Mouse (Mus musculus) stomach, embryonic 14.5 days (tissue): ENCODE measurements around the gene Eif1. TPM values are rescaled to one million over a fixed set of nuclear protein-coding genes. Genes with fewer than 3 reads are reported as not detected.

ENCODE experiments used
- ATAC-seq: fragments of 200-750 bp; cut with Nextera tagmentation; 2 replicates; pipeline ENCODE4 v1.8.0; 2017; ENCODE audit warnings: low read depth, moderate TSS enrichment; ENCODE audit not compliant: insufficient number of reproducible peaks, insufficient read depth, low FRiP score
- H3K27ac ChIP-seq: fragments of 300-500 bp; sonication (generic); 2 replicates; pipeline ENCODE4 v1.5.1; 2014; ENCODE audit warnings: mild to moderate bottlenecking, low read length, moderate library complexity, mixed read lengths
- H3K27me3 ChIP-seq: fragments of 300-500 bp; sonication (generic); 2 replicates; pipeline ENCODE4 v1.6.1; 2014; ENCODE audit warnings: low read length, control low read depth, mixed read lengths; ENCODE audit not compliant: control insufficient read depth, insufficient read depth
- H3K36me3 ChIP-seq: fragments of 300-500 bp; sonication (generic); 2 replicates; pipeline ENCODE4 v1.6.1; 2014; ENCODE audit warnings: mild to moderate bottlenecking, control low read depth, low read length, moderate library complexity, mixed read lengths; ENCODE audit not compliant: control insufficient read depth, insufficient read depth
- H3K4me1 ChIP-seq: fragments of 300-500 bp; sonication (generic); 2 replicates; pipeline ENCODE4 v1.6.1; 2014; ENCODE audit warnings: low read length, control low read depth, mixed read lengths; ENCODE audit not compliant: control insufficient read depth, insufficient read depth
- H3K4me2 ChIP-seq: fragments of 300-500 bp; sonication (generic); replicated peaks from 2 replicates; pipeline ENCODE4 v1.6.1; 2014; ENCODE audit warnings: low read depth, low read length, control low read depth
- H3K4me3 ChIP-seq: fragments of 300-500 bp; sonication (generic); 2 replicates; pipeline ENCODE4 v1.5.1; 2014; ENCODE audit warnings: low read depth, low read length, control low read depth
- H3K9ac ChIP-seq: fragments of 300-500 bp; sonication (generic); replicated peaks from 2 replicates; pipeline ENCODE4 v1.6.1; 2014; ENCODE audit warnings: low read depth, mild to moderate bottlenecking, control low read depth, low read length, moderate library complexity, mixed read lengths
- H3K9me3 ChIP-seq: fragments of 300-500 bp; sonication (generic); 2 replicates; pipeline ENCODE4 v1.6.1; 2016; ENCODE audit warnings: low read depth, low read length, control low read depth; ENCODE audit not compliant: control insufficient read depth
- WGBS: fragments of 180-500 bp; shearing (Covaris S2); extraction: QIAGEN DNeasy Blood & Tissue Kit; methylation state at CpG from one replicate; pipeline ENCODE4 v1.1.7; 2014; 5-methylcytosine and 5-hydroxymethylcytosine counted together
- polyA plus RNA-seq: library from polyadenylated mRNA; unstranded; fragments of >200 nt; fragmentation: Nextera tagmentation; extraction: Ambion mirVana; gene quantifications from 2 replicates; pipeline ENCODE4 v1.2.1, GENCODE M21; 2014

Eif1 gene
- polyA plus RNA-seq, 1 experiment from 2014 or later: 2,105 TPM

GRCm38 (mm10) chr11:100362209-100362978 lies 42.7 kb downstream of the Eif1 start:
- H3K9ac ChIP-seq: no peak overlapping the region
- no peak overlapping the region for H3K27ac ChIP-seq
- 14% methylated on average over 8 of the region's 8 CpGs for WGBS
- H3K27me3 ChIP-seq: no peaks in the 10 kb centered on the region
- no peak overlapping the region for H3K4me3 ChIP-seq
- no peaks in the 10 kb centered on the region for H3K4me1 ChIP-seq
- no peak for ATAC-seq
- no peaks in the 10 kb centered on the region for H3K36me3 ChIP-seq
- no peak overlapping the region for H3K4me2 ChIP-seq
- no peaks in the 10 kb centered on the region for H3K9me3 ChIP-seq

- Histone ChIP-seq H3K9ac (no peak overlapping the region), H3K27me3 (no peaks in the 10 kb centered on the region), H3K4me3 (no peak overlapping the region), H3K4me2 (no peak overlapping the region), H3K9me3 (no peaks in the 10 kb centered on the region), H3K36me3 (no peaks in the 10 kb centered on the region), H3K4me1 (no peaks in the 10 kb centered on the region), H3K27ac (no peak overlapping the region)
- ATAC-seq: 0 out of 2 replicates have a peak, but pooled peaks have one; percentile 29
- 19% methylated on average over 12 of the region's 12 CpGs for WGBS
Observed at GRCm38 (mm10) chr11:100362979-100363562, 43.4 kb downstream of the Eif1 start.

- 56% methylated on average over 7 of the region's 7 CpGs for WGBS
Observed at GRCm38 (mm10) chr11:100369145-100369544, 49.5 kb downstream of the Eif1 start.

GRCm38 (mm10) chr11:100369822-100370221 lies 50.1 kb downstream of the Eif1 start:
- 76% methylated on average over 8 of the region's 8 CpGs for WGBS
- H3K36me3 ChIP-seq: peaks cover 42% of the 10 kb centered on the region
- ATAC-seq: no peak
- H3K4me1 ChIP-seq: no peaks in the 10 kb centered on the region
- H3K9me3 ChIP-seq: no peaks in the 10 kb centered on the region
- no peak overlapping the region for H3K4me2 ChIP-seq
- H3K9ac ChIP-seq: no peak overlapping the region
- no peak overlapping the region for H3K27ac ChIP-seq
- no peaks in the 10 kb centered on the region for H3K27me3 ChIP-seq
- H3K4me3 ChIP-seq: no peak overlapping the region

More at GRCm38 (mm10) chr11:100369145-100369544, 49.5 kb downstream of the Eif1 start:
- ATAC-seq: no peak
- Histone ChIP-seq H3K4me2 (no peak overlapping the region), H3K9ac (no peak overlapping the region), H3K27me3 (no peaks in the 10 kb centered on the region), H3K4me1 (no peaks in the 10 kb centered on the region), H3K4me3 (no peak overlapping the region), H3K27ac (no peak overlapping the region), H3K36me3 (peaks cover 37% of the 10 kb centered on the region), H3K9me3 (no peaks in the 10 kb centered on the region)

Other genes with a start within 250 kb of the Eif1 start
- not detected in 2 replicates for gene Krt32, start 231.7 kb upstream of the Eif1 start, polyA plus RNA-seq
- gene Krt35, start 223.6 kb upstream of the Eif1 start, polyA plus RNA-seq: not detected in 2 replicates
- gene Krt36, start 214.3 kb upstream of the Eif1 start, polyA plus RNA-seq: 0.29 and 0.35 TPM in 2 replicates
- 76.1 and 140 TPM in 2 replicates for gene Krt13, start 198.3 kb upstream of the Eif1 start, polyA plus RNA-seq
- gene Krt15, start 184.0 kb upstream of the Eif1 start, polyA plus RNA-seq: 215 and 241 TPM in 2 replicates
- gene Krt19, start 171.2 kb upstream of the Eif1 start, polyA plus RNA-seq: 387 and 441 TPM in 2 replicates
- gene Krt9, start 126.6 kb upstream of the Eif1 start, polyA plus RNA-seq: not detected in 2 replicates
- 4.8 and 5.0 TPM in 2 replicates for gene Krt14, start 112.3 kb upstream of the Eif1 start, polyA plus RNA-seq
- gene Krt16, start 71.0 kb upstream of the Eif1 start, polyA plus RNA-seq: 0.22 and 0.38 TPM in 2 replicates
- 26.7 and 30.7 TPM in 2 replicates for gene Krt17, start 58.9 kb upstream of the Eif1 start, polyA plus RNA-seq
- gene Krt42, start 50.0 kb upstream of the Eif1 start, polyA plus RNA-seq: not detected in 2 replicates
- gene Gast, start 14.5 kb downstream of the Eif1 start, polyA plus RNA-seq: 6.9 and 13.2 TPM in 2 replicates
- gene Hap1, start 36.2 kb downstream of the Eif1 start, polyA plus RNA-seq: 10.8 and 12.3 TPM in 2 replicates
- 131 and 139 TPM in 2 replicates for gene Jup, start 77.9 kb downstream of the Eif1 start, polyA plus RNA-seq
- gene P3h4, start 95.0 kb downstream of the Eif1 start, polyA plus RNA-seq: 68.0 and 68.9 TPM in 2 replicates
- 106 and 108 TPM in 2 replicates for gene Fkbp10, start 95.8 kb downstream of the Eif1 start, polyA plus RNA-seq
- gene Nt5c3b, start 121.9 kb downstream of the Eif1 start, polyA plus RNA-seq: 121 and 126 TPM in 2 replicates
- gene Klhl10, start 122.0 kb downstream of the Eif1 start, polyA plus RNA-seq: 0.52 and 0.64 TPM in 2 replicates
- 11.2 and 12.3 TPM in 2 replicates for gene Klhl11, start 152.9 kb downstream of the Eif1 start, polyA plus RNA-seq
- gene Acly, start 208.1 kb downstream of the Eif1 start, polyA plus RNA-seq: 161 and 175 TPM in 2 replicates
- 0.35 and 1.1 TPM in 2 replicates for gene Ttc25, start 225.7 kb downstream of the Eif1 start, polyA plus RNA-seq